Mouse (Mus musculus): Measurements from ENCODE around the gene Muc13. TPM values are rescaled to one million over a fixed set of nuclear protein-coding genes. Genes with fewer than 3 reads are reported as not detected.
A peak's percentile ranks its signal among the peaks of the same experiment; 100 is the strongest.

Gene Muc13
- total RNA-seq, 2 experiments from 2014 or later, result 0.12 to 0.20 TPM

- no peak for DNase-seq
Observed at GRCm38 (mm10) chr16:33828496-33828895, 34.7 kb downstream of the Muc13 start.

- peak; percentile 79 for DNase-seq
Observed at GRCm38 (mm10) chr16:33829301-33829831, 35.5 kb downstream of the Muc13 start, which contains the start of gene Itgb5. Gene Itgb5, plus strand, starts transcription at chr16:33829665.

GRCm38 (mm10) chr16:33829842-33830511 is 36.1 kb downstream of the Muc13 start:
- peak; percentile 60 for DNase-seq

GRCm38 (mm10) chr16:33830512-33831105 is 36.8 kb downstream of the Muc13 start:
- no peak for DNase-seq

- no peak for DNase-seq
Observed at GRCm38 (mm10) chr16:33832057-33832456, 38.2 kb downstream of the Muc13 start.

GRCm38 (mm10) chr16:33832728-33833428 is 39.0 kb downstream of the Muc13 start:
- DNase-seq, result peak; percentile 29

GRCm38 (mm10) chr16:33833429-33833753 is 39.6 kb downstream of the Muc13 start:
- no peak for DNase-seq

GRCm38 (mm10) chr16:33833781-33834482 is 40.1 kb downstream of the Muc13 start:
- peak; percentile 67 for DNase-seq

GRCm38 (mm10) chr16:33836676-33837075 is 42.8 kb downstream of the Muc13 start:
- no peak for DNase-seq

- no peak for DNase-seq
Observed at GRCm38 (mm10) chr16:33837191-33837590, 43.4 kb downstream of the Muc13 start.

- DNase-seq, result no peak
Observed at GRCm38 (mm10) chr16:33840616-33841015, 46.8 kb downstream of the Muc13 start.

GRCm38 (mm10) chr16:33842081-33842880 is 48.4 kb downstream of the Muc13 start:
- DNase-seq, result no peak

- no peak for DNase-seq
Observed at GRCm38 (mm10) chr16:33844150-33844611, 50.3 kb downstream of the Muc13 start.

GRCm38 (mm10) chr16:33844866-33845265 is 51.0 kb downstream of the Muc13 start:
- DNase-seq, result no peak

GRCm38 (mm10) chr16:33853271-33853670 is 59.4 kb downstream of the Muc13 start:
- DNase-seq, result no peak

- no peak for DNase-seq
Observed at GRCm38 (mm10) chr16:33858766-33859165, 64.9 kb downstream of the Muc13 start.

- no peak for DNase-seq
Observed at GRCm38 (mm10) chr16:33859380-33859779, 65.5 kb downstream of the Muc13 start.

- peak; percentile 88 for DNase-seq
Observed at GRCm38 (mm10) chr16:33859988-33860700, 66.3 kb downstream of the Muc13 start.

- DNase-seq, result no peak
Observed at GRCm38 (mm10) chr16:33862406-33862805, 68.6 kb downstream of the Muc13 start.

- no peak for DNase-seq
Observed at GRCm38 (mm10) chr16:33863208-33863751, 69.4 kb downstream of the Muc13 start.
